Mouse (Mus musculus) heart, adult 2 months (tissue): ENCODE results near the gene Mettl2.

ENCODE experiments used
- CTCF ChIP-seq: fragments of 200-600 bp; IDR thresholded peaks from 2 replicates; pipeline ENCODE4 v1.8.1; 2022; ENCODE audit warnings: antibody characterized with exemption, mild to moderate bottlenecking, moderate library complexity
- EP300 ChIP-seq: fragments of 200-500 bp; IDR thresholded peaks from 2 replicates; pipeline ENCODE4 v1.6.1; 2011; ENCODE audit warnings: low read depth, low read length, control low read depth; ENCODE audit not compliant: insufficient read depth
- POLR2A ChIP-seq: fragments of 200-500 bp; IDR thresholded peaks from 2 replicates; pipeline ENCODE4 v1.6.1; 2011; ENCODE audit warnings: mild to moderate bottlenecking, low read depth, low read length, control low read depth; ENCODE audit not compliant: insufficient read depth

GRCm38 (mm10) chr11:105180471-105181091, 54.4 kb downstream of the Mettl2 start:
- no peak for TF ChIP-seq EP300
- TF ChIP-seq CTCF = no peak
- no peak for TF ChIP-seq POLR2A
